Mouse (Mus musculus) kidney, adult 8-10 months (tissue): ENCODE results near the gene Mkrn3.

ENCODE experiments used
- DNase-seq, 2 experiments: peaks; one replicate each; pipeline ENCODE4 v3.0.0; 2022

Mkrn3 gene

GRCm38 (mm10) chr7:62419493-62420360 is at the start of gene Mkrn3:
Gene Mkrn3, minus strand, starts transcription at chr7:62420139.
- peak; percentile 79 to 89 for DNase-seq

- peak; percentile 23 to 35 for DNase-seq
Observed at GRCm38 (mm10) chr7:62463878-62464755, 44.2 kb upstream of the Mkrn3 start, which contains the start of gene Peg12. Gene Peg12, minus strand, starts transcription at chr7:62464510.

- DNase-seq: peak in 1 of 2 experiments; percentile 4
Observed at GRCm38 (mm10) chr7:62463007-62463877, 43.3 kb upstream of the Mkrn3 start.

- DNase-seq: no peak
Observed at GRCm38 (mm10) chr7:62462229-62463006, 42.5 kb upstream of the Mkrn3 start.

- no peak for DNase-seq
Observed at GRCm38 (mm10) chr7:62452353-62452752, 32.4 kb upstream of the Mkrn3 start.

GRCm38 (mm10) chr7:62445431-62446165 is 25.7 kb upstream of the Mkrn3 start:
- no peak for DNase-seq

- DNase-seq: no peak
Observed at GRCm38 (mm10) chr7:62436394-62436793, 16.5 kb upstream of the Mkrn3 start.

GRCm38 (mm10) chr7:62433243-62433642 is 13.3 kb upstream of the Mkrn3 start:
- DNase-seq: no peak

- peak; percentile 9 to 39 for DNase-seq
Observed at GRCm38 (mm10) chr7:62428337-62428736, 8.4 kb upstream of the Mkrn3 start.

- DNase-seq: no peak
Observed at GRCm38 (mm10) chr7:62423210-62423609, 3.3 kb upstream of the Mkrn3 start.

- DNase-seq: no peak
Observed at GRCm38 (mm10) chr7:62420566-62420965, 627 bp upstream of the Mkrn3 start.

- DNase-seq: no peak
Observed at GRCm38 (mm10) chr7:62419105-62419492, 840 bp downstream of the Mkrn3 start.

GRCm38 (mm10) chr7:62418346-62418745 is 1.6 kb downstream of the Mkrn3 start:
- no peak for DNase-seq

- DNase-seq: no peak
Observed at GRCm38 (mm10) chr7:62416173-62416572, 3.8 kb downstream of the Mkrn3 start.

- no peak for DNase-seq
Observed at GRCm38 (mm10) chr7:62415222-62415621, 4.7 kb downstream of the Mkrn3 start.

- DNase-seq: no peak
Observed at GRCm38 (mm10) chr7:62407803-62408202, 12.1 kb downstream of the Mkrn3 start.

- DNase-seq: no peak
Observed at GRCm38 (mm10) chr7:62406573-62407050, 13.3 kb downstream of the Mkrn3 start.

GRCm38 (mm10) chr7:62392202-62392601 is 27.7 kb downstream of the Mkrn3 start:
- no peak for DNase-seq

- DNase-seq: no peak
Observed at GRCm38 (mm10) chr7:62388291-62388690, 31.6 kb downstream of the Mkrn3 start.

- peak; percentile 17 to 37 for DNase-seq
Observed at GRCm38 (mm10) chr7:62382391-62382790, 37.5 kb downstream of the Mkrn3 start.

GRCm38 (mm10) chr7:62378529-62378928 is 41.4 kb downstream of the Mkrn3 start:
- DNase-seq: no peak
